Mouse (Mus musculus) heart, postnatal 36 days (tissue): ENCODE measurements around the gene Olfr597. TPM values are rescaled to one million over a fixed set of nuclear protein-coding genes. Genes with fewer than 3 reads are reported as not detected.
"Not testable (repeated sequence)": the region's sequence is repeated elsewhere in the genome, so short reads cannot be mapped to it uniquely, and the experiment has no call there.

ENCODE experiments used
- DNase-seq, 2 experiments: peaks; one replicate each; pipeline ENCODE4 v3.0.0; 2021 to 2022
- intact Hi-C: fragments of 180-260 bp; cut with DNase I; formaldehyde crosslinking; loops from one replicate; pipeline ENCODE4 v1.15.1; 2025
- microRNA-seq, 2 experiments: library from miRNA; unstranded; fragments of <30 nt; microRNA quantifications; one replicate each; pipeline ENCODE4 v1.2.0; 2021; ENCODE audit warnings: borderline number of aligned reads in 2 of 2
- total RNA-seq, 2 experiments: library from RNA; stranded (reverse); gene quantifications; 2 replicates each; pipeline ENCODE4 v1.2.3; 2021

Olfr597 gene
- not detected for total RNA-seq

GRCm38 (mm10) chr7:103316015-103316414, at the start of gene Olfr597:
TSS of gene Olfr597 (plus strand) at chr7:103316315.
- DNase-seq, intact Hi-C loops: not testable (repeated sequence)

GRCm38 (mm10) chr7:103305348-103305747, 10.8 kb upstream of the Olfr597 start, which contains the start of gene Olfr596:
TSS of gene Olfr596 (plus strand) at chr7:103305648.
- intact Hi-C loops, result not testable (repeated sequence)

GRCm38 (mm10) chr7:103323268-103323667, 7.2 kb downstream of the Olfr597 start, which contains the start of gene Olfr598:
TSS of gene Olfr598 (plus strand) at chr7:103323568.
- intact Hi-C loops, result no loop called here
- no peak for DNase-seq

More at GRCm38 (mm10) chr7:103305348-103305747, 10.8 kb upstream of the Olfr597 start, which contains the start of gene Olfr596:
- not testable (repeated sequence) for DNase-seq

GRCm38 (mm10) chr7:103335617-103336016, 19.5 kb downstream of the Olfr597 start, which contains the start of gene Olfr599:
TSS of gene Olfr599 (plus strand) at chr7:103335917.
- intact Hi-C loops, result no loop called here
- no peak for DNase-seq

- intact Hi-C loops, result no loop called here
- DNase-seq, result no peak
These were observed 33.5 kb downstream of the Olfr597 start, which contains the start of gene Olfr600 for GRCm38 (mm10) chr7:103349569-103349968. TSS of gene Olfr600 (minus strand) at chr7:103349669.

- intact Hi-C loops, result no loop called here
- no peak for DNase-seq
These were observed 46.4 kb downstream of the Olfr597 start, which contains the start of gene Olfr601 for GRCm38 (mm10) chr7:103362555-103362954. TSS of gene Olfr601 (minus strand) at chr7:103362655.

Small RNA genes lying within 50 kb of the gene (microRNA-seq; reads per million reads assigned to microRNA genes)
- 0 reads per million in 2 experiments for gene Gm23550

Other genes starting within 250 kb of the Olfr597 start
- gene Olfr584, start 234.4 kb upstream of the Olfr597 start, total RNA-seq, result not detected
- gene Olfr585, start 218.6 kb upstream of the Olfr597 start, total RNA-seq, result not detected
- gene Olfr586, start 190.7 kb upstream of the Olfr597 start, total RNA-seq, result not detected
- gene Olfr588-ps1, start 175.4 kb upstream of the Olfr597 start, total RNA-seq, result not detected
- not detected for gene Olfr589, start 160.0 kb upstream of the Olfr597 start, total RNA-seq
- not detected for gene Olfr591, start 138.0 kb upstream of the Olfr597 start, total RNA-seq
- not detected for gene Olfr592, start 131.5 kb upstream of the Olfr597 start, total RNA-seq
- gene Olfr593, start 104.5 kb upstream of the Olfr597 start, total RNA-seq, result not detected
- not detected for gene Olfr594, start 99.3 kb upstream of the Olfr597 start, total RNA-seq
- gene Usp17ld, start 63.8 kb upstream of the Olfr597 start, total RNA-seq, result not detected
- not detected for gene Olfr596, start 10.7 kb upstream of the Olfr597 start, total RNA-seq
- gene Olfr598, start 7.3 kb downstream of the Olfr597 start, total RNA-seq, result not detected
- not detected for gene Olfr599, start 19.6 kb downstream of the Olfr597 start, total RNA-seq
- gene Olfr600, start 33.4 kb downstream of the Olfr597 start, total RNA-seq, result not detected
- not detected for gene Olfr601, start 46.3 kb downstream of the Olfr597 start, total RNA-seq
- not detected for gene Olfr603, start 69.9 kb downstream of the Olfr597 start, total RNA-seq
- gene Usp17lc, start 98.8 kb downstream of the Olfr597 start, total RNA-seq, result not detected
- not detected for gene Olfr605, start 129.1 kb downstream of the Olfr597 start, total RNA-seq
- not detected for gene Olfr606, start 132.7 kb downstream of the Olfr597 start, total RNA-seq
- gene Olfr607, start 147.8 kb downstream of the Olfr597 start, total RNA-seq, result not detected
- gene Olfr608, start 153.6 kb downstream of the Olfr597 start, total RNA-seq, result not detected
- not detected for gene Olfr609, start 181.7 kb downstream of the Olfr597 start, total RNA-seq
- gene Olfr610, start 195.8 kb downstream of the Olfr597 start, total RNA-seq, result not detected
- gene Olfr611, start 204.5 kb downstream of the Olfr597 start, total RNA-seq, result not detected
- not detected for gene Olfr612, start 226.4 kb downstream of the Olfr597 start, total RNA-seq
- gene Olfr613, start 231.8 kb downstream of the Olfr597 start, total RNA-seq, result not detected
- gene Olfr615, start 239.8 kb downstream of the Olfr597 start, total RNA-seq, result not detected